Mouse (Mus musculus) neural tube, embryonic 12.5 days (tissue): Measurements from ENCODE around the gene Peli2. TPM values are rescaled to one million over a fixed set of nuclear protein-coding genes. Genes with fewer than 3 reads are reported as not detected.

Source experiments
- ATAC-seq: fragments of 200-750 bp; cut with Nextera tagmentation; 2 replicates; pipeline ENCODE4 v1.8.0; 2017; ENCODE audit warnings: low read depth, mild to moderate bottlenecking, moderate TSS enrichment, moderate library complexity; ENCODE audit not compliant: low FRiP score
- H3K27ac ChIP-seq: fragments of 300-500 bp; sonication (generic); 2 replicates; pipeline ENCODE4 v1.5.1; 2016
- H3K27me3 ChIP-seq: fragments of 300-500 bp; sonication (generic); replicated peaks from 2 replicates; pipeline ENCODE4 v1.6.1; 2016; ENCODE audit warnings: mild to moderate bottlenecking
- H3K36me3 ChIP-seq: fragments of 300-500 bp; sonication (generic); 2 replicates; pipeline ENCODE4 v1.6.1; 2016; ENCODE audit warnings: mild to moderate bottlenecking
- H3K4me1 ChIP-seq: fragments of 300-500 bp; sonication (generic); 2 replicates; pipeline ENCODE4 v1.6.1; 2016
- H3K4me2 ChIP-seq: fragments of 300-500 bp; sonication (generic); replicated peaks from 2 replicates; pipeline ENCODE4 v1.6.1; 2016; ENCODE audit warnings: mild to moderate bottlenecking
- H3K4me3 ChIP-seq: fragments of 300-500 bp; sonication (generic); 2 replicates; pipeline ENCODE4 v1.5.1; 2016
- H3K9ac ChIP-seq: fragments of 300-500 bp; sonication (generic); 2 replicates; pipeline ENCODE4 v1.6.1; 2016; ENCODE audit warnings: mild to moderate bottlenecking
- H3K9me3 ChIP-seq: fragments of 300-500 bp; sonication (generic); 2 replicates; pipeline ENCODE4 v1.6.1; 2016; ENCODE audit warnings: mild to moderate bottlenecking
- WGBS: fragments of 180-500 bp; shearing (Covaris S2); methylation state at CpG from one replicate; pipeline ENCODE4 v1.1.7; 2016; 5-methylcytosine and 5-hydroxymethylcytosine counted together
- polyA plus RNA-seq: library from polyadenylated mRNA; unstranded; fragments of >200 nt; fragmentation: Nextera tagmentation; extraction: Ambion mirVana; gene quantifications from 2 replicates; pipeline ENCODE4 v1.2.1, GENCODE M21; 2016

The Peli2 gene
- polyA plus RNA-seq, 1 experiment from 2014 or later = 17.4 TPM

- H3K4me3 ChIP-seq = no peak overlapping the region
- H3K9ac ChIP-seq = no peak overlapping the region
- ATAC-seq = no peak
- no peaks in the 10 kb centered on the region for H3K27me3 ChIP-seq
- no peak overlapping the region for H3K27ac ChIP-seq
- peaks cover 6% of the 10 kb centered on the region; the same call in 1 of the 2 replicates for H3K4me1 ChIP-seq
- H3K36me3 ChIP-seq = peaks cover 17% of the 10 kb centered on the region; the same call in 1 of the 2 replicates
- no peaks in the 10 kb centered on the region for H3K9me3 ChIP-seq
- WGBS = 93% methylated on average over 9 of the region's 9 CpGs
- no peak overlapping the region for H3K4me2 ChIP-seq
Measured at GRCm38 (mm10) chr14:48249909-48250308, 129.3 kb downstream of the Peli2 start.

GRCm38 (mm10) chr14:48251381-48251979, 130.9 kb downstream of the Peli2 start:
- WGBS = 54% methylated on average over 9 of the region's 9 CpGs
- H3K27me3 ChIP-seq = no peaks in the 10 kb centered on the region
- no peak for ATAC-seq

GRCm38 (mm10) chr14:48253183-48253582, 132.6 kb downstream of the Peli2 start:
- H3K4me1 ChIP-seq = peaks cover 18% of the 10 kb centered on the region
- no peak overlapping the region for H3K4me3 ChIP-seq
- no peak overlapping the region for H3K9ac ChIP-seq
- no peak for ATAC-seq
- peaks cover 21% of the 10 kb centered on the region; the same call in 1 of the 2 replicates for H3K36me3 ChIP-seq
- no peaks in the 10 kb centered on the region for H3K9me3 ChIP-seq
- no peaks in the 10 kb centered on the region for H3K27me3 ChIP-seq
- no peak overlapping the region for H3K4me2 ChIP-seq
- no peak overlapping the region for H3K27ac ChIP-seq
- 86% methylated on average over 10 of the region's 10 CpGs for WGBS

More at GRCm38 (mm10) chr14:48251381-48251979, 130.9 kb downstream of the Peli2 start:
- Histone ChIP-seq H3K4me2 (no peak overlapping the region), H3K9ac (no peak overlapping the region), H3K36me3 (peaks cover 20% of the 10 kb centered on the region; the same call in 1 of the 2 replicates), H3K4me1 (peaks cover 18% of the 10 kb centered on the region), H3K4me3 (no peak overlapping the region), H3K27ac (no peak overlapping the region), H3K9me3 (no peaks in the 10 kb centered on the region)

GRCm38 (mm10) chr14:48254696-48255095, 134.1 kb downstream of the Peli2 start:
- no peak overlapping the region for H3K27ac ChIP-seq
- no peak for ATAC-seq
- H3K4me2 ChIP-seq = no peak overlapping the region
- H3K27me3 ChIP-seq = no peaks in the 10 kb centered on the region
- H3K9me3 ChIP-seq = no peaks in the 10 kb centered on the region
- WGBS = 93% methylated on average over 8 of the region's 8 CpGs
- H3K4me3 ChIP-seq = no peak overlapping the region
- H3K4me1 ChIP-seq = peaks cover 18% of the 10 kb centered on the region
- peaks cover 21% of the 10 kb centered on the region; the same call in 1 of the 2 replicates for H3K36me3 ChIP-seq
- H3K9ac ChIP-seq = no peak overlapping the region

GRCm38 (mm10) chr14:48255290-48255689, 134.7 kb downstream of the Peli2 start:
- no peak for ATAC-seq
- H3K9me3 ChIP-seq = no peaks in the 10 kb centered on the region
- H3K27ac ChIP-seq = no peak overlapping the region
- peaks cover 18% of the 10 kb centered on the region for H3K4me1 ChIP-seq
- H3K36me3 ChIP-seq = peaks cover 21% of the 10 kb centered on the region; the same call in 1 of the 2 replicates
- H3K27me3 ChIP-seq = no peaks in the 10 kb centered on the region
- no peak overlapping the region for H3K4me2 ChIP-seq
- no peak overlapping the region for H3K9ac ChIP-seq
- H3K4me3 ChIP-seq = no peak overlapping the region
- 50% methylated on average over 5 of the region's 5 CpGs for WGBS

GRCm38 (mm10) chr14:48257759-48258158, 137.1 kb downstream of the Peli2 start:
- ATAC-seq = no peak
- H3K4me1 ChIP-seq = peaks cover 14% of the 10 kb centered on the region
- H3K4me2 ChIP-seq = no peak overlapping the region
- no peak overlapping the region for H3K27ac ChIP-seq
- H3K9me3 ChIP-seq = no peaks in the 10 kb centered on the region
- no peak overlapping the region for H3K4me3 ChIP-seq
- peaks cover 14% of the 10 kb centered on the region; the same call in 1 of the 2 replicates for H3K36me3 ChIP-seq
- no peaks in the 10 kb centered on the region for H3K27me3 ChIP-seq
- H3K9ac ChIP-seq = no peak overlapping the region
- WGBS = 78% methylated on average over 7 of the region's 7 CpGs

GRCm38 (mm10) chr14:48258696-48259366, 138.2 kb downstream of the Peli2 start:
- ATAC-seq = no peak
- H3K4me3 ChIP-seq = no peak overlapping the region
- no peak overlapping the region for H3K27ac ChIP-seq
- H3K4me2 ChIP-seq = no peak overlapping the region
- no peaks in the 10 kb centered on the region for H3K27me3 ChIP-seq
- peaks cover 14% of the 10 kb centered on the region for H3K4me1 ChIP-seq
- 84% methylated on average over 10 of the region's 10 CpGs for WGBS
- no peaks in the 10 kb centered on the region for H3K9me3 ChIP-seq
- no peak overlapping the region for H3K9ac ChIP-seq
- peaks cover 8% of the 10 kb centered on the region; the same call in 1 of the 2 replicates for H3K36me3 ChIP-seq

DNA sequence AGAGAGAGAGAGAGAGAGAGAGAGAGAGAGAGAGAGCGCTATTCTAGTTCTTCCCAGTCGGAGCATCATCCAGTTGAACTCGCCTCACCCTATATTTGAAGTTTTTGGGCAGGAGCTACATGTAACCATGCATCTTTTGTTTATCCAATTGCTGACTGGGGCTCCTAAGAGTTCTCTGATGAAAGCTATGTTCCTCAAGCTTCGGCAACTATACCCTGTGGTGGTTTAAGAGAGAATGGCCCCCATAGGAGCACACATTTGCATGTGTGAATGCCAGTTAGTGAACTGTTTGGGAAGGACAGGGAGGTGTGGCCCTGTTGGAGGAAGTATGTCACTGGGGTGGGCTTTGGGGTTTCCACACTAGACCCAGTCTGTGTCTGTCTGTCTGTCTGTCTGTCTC, 142.5 kb downstream of the Peli2 start:
- H3K4me3 ChIP-seq = no peak overlapping the region
- no peak for ATAC-seq
- H3K36me3 ChIP-seq = no peaks in the 10 kb centered on the region
- no peaks in the 10 kb centered on the region for H3K27me3 ChIP-seq
- WGBS = 86% methylated on average over 4 of the region's 4 CpGs
- H3K4me2 ChIP-seq = no peak overlapping the region
- H3K9ac ChIP-seq = no peak overlapping the region
- H3K9me3 ChIP-seq = no peaks in the 10 kb centered on the region
- no peaks in the 10 kb centered on the region for H3K4me1 ChIP-seq
- H3K27ac ChIP-seq = no peak overlapping the region

GRCm38 (mm10) chr14:48266710-48267109, 146.1 kb downstream of the Peli2 start:
- Histone ChIP-seq H3K4me1 (no peaks in the 10 kb centered on the region), H3K4me2 (no peak overlapping the region), H3K4me3 (no peak overlapping the region), H3K27ac (no peak overlapping the region), H3K27me3 (no peaks in the 10 kb centered on the region), H3K36me3 (no peaks in the 10 kb centered on the region), H3K9ac (no peak overlapping the region), H3K9me3 (no peaks in the 10 kb centered on the region)
- ATAC-seq = no peak
- 83% methylated on average over 6 of the region's 6 CpGs for WGBS

DNA sequence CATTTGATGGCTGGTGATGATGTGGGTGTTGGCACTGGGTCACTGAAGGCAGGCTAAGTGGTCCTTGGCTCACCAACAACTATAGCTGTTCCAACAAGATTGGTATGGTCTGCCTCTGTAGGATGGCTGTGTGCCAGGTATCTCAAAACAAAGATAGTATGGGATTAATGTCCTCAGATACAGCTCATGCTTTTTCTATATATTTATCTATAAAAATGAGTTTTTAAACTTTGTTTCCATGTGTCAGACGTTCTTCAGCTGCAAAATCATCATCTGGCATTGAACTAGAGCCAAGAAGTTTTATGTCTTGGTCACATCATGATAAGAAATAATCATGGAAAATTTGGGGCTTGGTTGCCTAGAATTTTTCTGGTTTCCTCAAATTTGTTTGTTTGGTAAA, 157.7 kb downstream of the Peli2 start:
- Histone ChIP-seq H3K9me3 (no peaks in the 10 kb centered on the region), H3K27ac (no peak overlapping the region), H3K4me2 (no peak overlapping the region), H3K36me3 (no peaks in the 10 kb centered on the region), H3K4me1 (no peaks in the 10 kb centered on the region), H3K9ac (no peak overlapping the region), H3K27me3 (no peaks in the 10 kb centered on the region), H3K4me3 (no peak overlapping the region)
- WGBS = 68% methylated on average over 1 of the region's 1 CpGs
- ATAC-seq = no peak

GRCm38 (mm10) chr14:48286949-48287348, 166.3 kb downstream of the Peli2 start:
- H3K27me3 ChIP-seq = no peaks in the 10 kb centered on the region
- WGBS = 88% methylated on average over 5 of the region's 5 CpGs
- no peak for ATAC-seq
- H3K4me3 ChIP-seq = no peak overlapping the region
- no peaks in the 10 kb centered on the region for H3K9me3 ChIP-seq
- H3K9ac ChIP-seq = no peak overlapping the region
- H3K4me1 ChIP-seq = no peaks in the 10 kb centered on the region
- no peak overlapping the region for H3K4me2 ChIP-seq
- H3K27ac ChIP-seq = no peak overlapping the region
- no peaks in the 10 kb centered on the region for H3K36me3 ChIP-seq

GRCm38 (mm10) chr14:48287581-48287980, 167.0 kb downstream of the Peli2 start:
- no peak for ATAC-seq
- no peaks in the 10 kb centered on the region for H3K27me3 ChIP-seq
- H3K4me2 ChIP-seq = no peak overlapping the region
- H3K36me3 ChIP-seq = no peaks in the 10 kb centered on the region
- H3K9me3 ChIP-seq = no peaks in the 10 kb centered on the region
- no peak overlapping the region for H3K9ac ChIP-seq
- H3K27ac ChIP-seq = no peak overlapping the region
- 91% methylated on average over 4 of the region's 4 CpGs for WGBS
- H3K4me3 ChIP-seq = no peak overlapping the region
- H3K4me1 ChIP-seq = no peaks in the 10 kb centered on the region

GRCm38 (mm10) chr14:48288600-48288999, 168.0 kb downstream of the Peli2 start:
- H3K36me3 ChIP-seq = no peaks in the 10 kb centered on the region
- H3K4me1 ChIP-seq = no peaks in the 10 kb centered on the region
- 67% methylated on average over 2 of the region's 2 CpGs for WGBS
- no peaks in the 10 kb centered on the region for H3K9me3 ChIP-seq
- no peak overlapping the region for H3K4me2 ChIP-seq
- no peak overlapping the region for H3K9ac ChIP-seq
- no peak overlapping the region for H3K27ac ChIP-seq
- no peak overlapping the region for H3K4me3 ChIP-seq
- H3K27me3 ChIP-seq = no peaks in the 10 kb centered on the region
- no peak for ATAC-seq
